Mouse (Mus musculus): ENCODE measurements around the gene Ddn. TPM values are rescaled to one million over a fixed set of nuclear protein-coding genes. Genes with fewer than 3 reads are reported as not detected.
A peak's percentile ranks its signal among the peaks of the same experiment; 100 is the strongest.

Ddn gene
- polyA plus RNA-seq, 1 experiment from 2014 or later: 0.16 TPM

DNA sequence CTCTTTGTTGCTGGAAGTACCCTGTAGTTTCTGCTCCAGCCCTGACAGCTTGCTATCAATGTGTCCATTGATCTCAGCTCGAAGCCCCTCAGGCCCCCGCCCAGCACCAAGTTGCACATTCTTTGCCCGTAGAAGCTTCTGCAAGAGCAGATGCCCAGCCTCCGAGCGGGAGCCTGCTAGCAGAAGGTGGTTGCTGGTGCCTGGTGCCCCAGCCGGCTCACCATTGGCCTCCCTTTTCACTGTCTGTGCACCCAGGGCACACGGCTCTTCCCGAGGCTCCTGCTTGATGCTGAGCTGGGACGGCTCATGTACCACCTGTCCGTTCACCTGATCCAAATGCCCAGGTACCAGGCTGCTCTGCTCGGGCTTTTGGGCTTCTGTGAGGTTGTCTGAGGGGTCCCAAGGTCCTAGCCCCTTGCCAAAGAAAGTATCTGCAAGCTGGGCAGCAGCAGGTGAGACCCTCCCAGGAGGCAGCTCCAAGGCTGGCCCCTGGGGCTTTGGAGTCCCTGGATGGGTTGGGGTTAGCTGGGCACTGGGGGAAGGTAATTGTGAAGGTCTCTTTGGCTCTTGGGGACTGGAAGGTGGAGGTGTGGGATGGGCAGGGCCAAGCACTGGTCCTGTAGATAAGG is 34.4 kb upstream of the Ddn start:
- Histone ChIP-seq H3K27ac (replicated peaks) (no peak overlapping the region), H3K36me3 (peaks cover 100% of the 10 kb centered on the region), H3K4me2 (no peak overlapping the region), H3K9me3 (no peaks in the 10 kb centered on the region), H3K9ac (no peak overlapping the region), H3K4me1 (no peaks in the 10 kb centered on the region), H3K4me3 (no peak overlapping the region), H3K27me3 (replicated peaks) (no peaks in the 10 kb centered on the region)
- 86% methylated on average over 11 of the region's 11 CpGs for WGBS
- ATAC-seq (ENCODE audit: extremely low read depth, insufficient number of reproducible peaks, low FRiP score, low TSS enrichment): no peak

GRCm38 (mm10) chr15:98839671-98840585 is 30.6 kb upstream of the Ddn start:
- Histone ChIP-seq H3K27me3 (replicated peaks) (no peaks in the 10 kb centered on the region), H3K9me3 (no peaks in the 10 kb centered on the region), H3K4me2 (no peak overlapping the region), H3K27ac (replicated peaks) (no peak overlapping the region), H3K9ac (no peak overlapping the region), H3K4me3 (no peak overlapping the region), H3K4me1 (peaks cover 14% of the 10 kb centered on the region), H3K36me3 (peaks cover 100% of the 10 kb centered on the region)
- ATAC-seq (ENCODE audit: extremely low read depth, insufficient number of reproducible peaks, low FRiP score, low TSS enrichment): no peak
- WGBS: 93% methylated on average over 30 of the region's 30 CpGs

DNA sequence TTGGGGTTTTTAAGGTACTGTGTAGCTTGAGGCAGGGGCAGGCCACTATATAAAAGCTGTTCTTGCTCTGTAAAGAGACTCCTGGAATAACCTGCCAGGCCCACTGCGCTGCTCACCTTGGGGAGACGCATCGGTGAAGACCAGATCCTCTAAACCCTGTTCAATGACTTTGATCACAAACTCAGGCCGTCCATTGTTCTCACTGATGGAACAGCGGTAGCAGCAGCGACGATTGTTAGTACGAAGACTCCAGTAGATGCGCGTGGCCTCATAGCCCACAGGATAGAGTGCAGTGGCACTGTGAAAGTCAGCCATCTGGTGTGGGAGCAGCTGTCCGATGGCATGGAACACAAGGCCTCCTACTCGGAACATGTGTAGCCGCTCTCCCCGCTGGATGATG is 29.9 kb upstream of the Ddn start:
- Histone ChIP-seq H3K4me1 (peaks cover 14% of the 10 kb centered on the region), H3K9ac (no peak overlapping the region), H3K4me2 (no peak overlapping the region), H3K27ac (replicated peaks) (no peak overlapping the region), H3K27me3 (replicated peaks) (no peaks in the 10 kb centered on the region), H3K36me3 (peaks cover 100% of the 10 kb centered on the region), H3K9me3 (no peaks in the 10 kb centered on the region), H3K4me3 (no peak overlapping the region)
- ATAC-seq (ENCODE audit: extremely low read depth, insufficient number of reproducible peaks, low FRiP score, low TSS enrichment): no peak
- 95% methylated on average over 14 of the region's 14 CpGs for WGBS

GRCm38 (mm10) chr15:98837743-98838103 is 28.4 kb upstream of the Ddn start:
- H3K4me1 ChIP-seq: peaks cover 23% of the 10 kb centered on the region
- no peak overlapping the region for H3K9ac ChIP-seq
- H3K36me3 ChIP-seq: peaks cover 100% of the 10 kb centered on the region
- H3K9me3 ChIP-seq: no peaks in the 10 kb centered on the region
- ATAC-seq (ENCODE audit: extremely low read depth, insufficient number of reproducible peaks, low FRiP score, low TSS enrichment): no peak
- H3K27me3 ChIP-seq (replicated peaks): no peaks in the 10 kb centered on the region
- WGBS: 69% methylated on average over 4 of the region's 4 CpGs
- H3K4me2 ChIP-seq: no peak overlapping the region
- H3K4me3 ChIP-seq: no peak overlapping the region
- H3K27ac ChIP-seq (replicated peaks): no peak overlapping the region

GRCm38 (mm10) chr15:98837006-98837742 is 27.9 kb upstream of the Ddn start:
- no peak overlapping the region for H3K27ac ChIP-seq (replicated peaks)
- no peak overlapping the region for H3K4me3 ChIP-seq
- no peaks in the 10 kb centered on the region for H3K9me3 ChIP-seq
- H3K9ac ChIP-seq: 0 out of 2 replicates have a peak overlapping the region, but pooled peaks have one; percentile 14
- no peak for ATAC-seq (ENCODE audit: extremely low read depth, insufficient number of reproducible peaks, low FRiP score, low TSS enrichment)
- no peaks in the 10 kb centered on the region for H3K27me3 ChIP-seq (replicated peaks)
- peaks cover 26% of the 10 kb centered on the region for H3K4me1 ChIP-seq
- 85% methylated on average over 21 of the region's 21 CpGs for WGBS
- H3K36me3 ChIP-seq: peaks cover 94% of the 10 kb centered on the region
- H3K4me2 ChIP-seq: no peak overlapping the region

- Histone ChIP-seq H3K9ac (0 out of 2 replicates have a peak overlapping the region, but pooled peaks have one; percentile 11), H3K36me3 (peaks cover 75% of the 10 kb centered on the region)
- WGBS: 70% methylated on average over 14 of the region's 14 CpGs
Measured at GRCm38 (mm10) chr15:98835291-98835690, 26.0 kb upstream of the Ddn start.

GRCm38 (mm10) chr15:98834059-98834458 is 24.8 kb upstream of the Ddn start:
- peaks cover 44% of the 10 kb centered on the region for H3K4me1 ChIP-seq
- WGBS: 84% methylated on average over 13 of the region's 13 CpGs
- H3K9me3 ChIP-seq: no peaks in the 10 kb centered on the region
- H3K4me3 ChIP-seq: no peak overlapping the region
- no peak for ATAC-seq (ENCODE audit: extremely low read depth, insufficient number of reproducible peaks, low FRiP score, low TSS enrichment)
- H3K27ac ChIP-seq (replicated peaks): no peak overlapping the region
- no peak overlapping the region for H3K9ac ChIP-seq
- no peak overlapping the region for H3K4me2 ChIP-seq
- H3K36me3 ChIP-seq: peaks cover 66% of the 10 kb centered on the region
- no peaks in the 10 kb centered on the region for H3K27me3 ChIP-seq (replicated peaks)

More at GRCm38 (mm10) chr15:98835291-98835690, 26.0 kb upstream of the Ddn start:
- Histone ChIP-seq H3K9me3 (no peaks in the 10 kb centered on the region), H3K4me1 (peaks cover 32% of the 10 kb centered on the region), H3K27me3 (replicated peaks) (no peaks in the 10 kb centered on the region), H3K4me3 (no peak overlapping the region), H3K27ac (replicated peaks) (peak overlapping the region; percentile 42), H3K4me2 (no peak overlapping the region)
- ATAC-seq (ENCODE audit: extremely low read depth, insufficient number of reproducible peaks, low FRiP score, low TSS enrichment): no peak

GRCm38 (mm10) chr15:98833281-98833680 is 24.0 kb upstream of the Ddn start:
- Histone ChIP-seq H3K9ac (peak overlapping the region; percentile 7; the same call in 1 of the 2 replicates), H3K4me1 (peaks cover 50% of the 10 kb centered on the region), H3K36me3 (peaks cover 60% of the 10 kb centered on the region), H3K27me3 (replicated peaks) (no peaks in the 10 kb centered on the region), H3K4me2 (no peak overlapping the region), H3K9me3 (no peaks in the 10 kb centered on the region), H3K27ac (replicated peaks) (no peak overlapping the region; the same call in 1 of the 2 replicates), H3K4me3 (no peak overlapping the region)
- WGBS: 76% methylated on average over 11 of the region's 11 CpGs
- no peak for ATAC-seq (ENCODE audit: extremely low read depth, insufficient number of reproducible peaks, low FRiP score, low TSS enrichment)

GRCm38 (mm10) chr15:98832161-98833058 is 23.1 kb upstream of the Ddn start:
- WGBS: 47% methylated on average over 12 of the region's 12 CpGs
- Histone ChIP-seq H3K9ac (peak overlapping the region; percentile 95), H3K27ac (replicated peaks) (peak overlapping the region; percentile 99), H3K27me3 (replicated peaks) (no peaks in the 10 kb centered on the region), H3K4me3 (no peak overlapping the region), H3K36me3 (peaks cover 57% of the 10 kb centered on the region), H3K4me1 (peaks cover 59% of the 10 kb centered on the region), H3K9me3 (no peaks in the 10 kb centered on the region), H3K4me2 (peak overlapping the region; percentile 75)
- no peak for ATAC-seq (ENCODE audit: extremely low read depth, insufficient number of reproducible peaks, low FRiP score, low TSS enrichment)

GRCm38 (mm10) chr15:98831684-98832035 is 22.4 kb upstream of the Ddn start:
- peak overlapping the region; percentile 75 for H3K4me2 ChIP-seq
- H3K27me3 ChIP-seq (replicated peaks): no peaks in the 10 kb centered on the region
- H3K36me3 ChIP-seq: peaks cover 50% of the 10 kb centered on the region
- peak overlapping the region; percentile 99 for H3K27ac ChIP-seq (replicated peaks)
- H3K4me3 ChIP-seq: peak overlapping the region; percentile 85
- no peak for ATAC-seq (ENCODE audit: extremely low read depth, insufficient number of reproducible peaks, low FRiP score, low TSS enrichment)
- H3K4me1 ChIP-seq: peaks cover 65% of the 10 kb centered on the region
- WGBS: 15% methylated on average over 9 of the region's 9 CpGs
- H3K9me3 ChIP-seq: no peaks in the 10 kb centered on the region
- peak overlapping the region; percentile 95 for H3K9ac ChIP-seq
